Mouse (Mus musculus): ENCODE data around the gene Bcl9l. TPM values are rescaled to one million over a fixed set of nuclear protein-coding genes. Genes with fewer than 3 reads are reported as not detected.
"Not testable (repeated sequence)": the region's sequence is repeated elsewhere in the genome, so short reads cannot be mapped to it uniquely, and the experiment has no call there.

The Bcl9l gene
- polyA plus RNA-seq (2011; ENCODE audit: insufficient read length, low read depth, missing spikeins): 56.0 and 61.6 TPM in 2 replicates

GRCm38 (mm10) chr9:44482552-44482951, at the start of gene Bcl9l:
TSS of gene Bcl9l (plus strand) at chr9:44482825.
- peak within 1 kb of the TSS; percentile 84 for H3K4me3 ChIP-seq (ENCODE audit: insufficient read depth, low read length)
- TF ChIP-seq CTCF (IDR thresholded peaks at IDR 0.05; ENCODE audit: borderline replicate concordance, insufficient read depth, low read length) (no peak), POLR2A (IDR thresholded peaks at IDR 0.05; ENCODE audit: low read depth, low read length) (peak; percentile 93)
- H3K27ac ChIP-seq (ENCODE audit: insufficient read depth, low read length): peak within 1 kb of the TSS; percentile 75
- H3K4me1 ChIP-seq (ENCODE audit: control insufficient read depth, insufficient read depth, low read length): peaks cover 7% of the 10 kb centered on the region; the same call in 1 of the 2 replicates

DNA sequence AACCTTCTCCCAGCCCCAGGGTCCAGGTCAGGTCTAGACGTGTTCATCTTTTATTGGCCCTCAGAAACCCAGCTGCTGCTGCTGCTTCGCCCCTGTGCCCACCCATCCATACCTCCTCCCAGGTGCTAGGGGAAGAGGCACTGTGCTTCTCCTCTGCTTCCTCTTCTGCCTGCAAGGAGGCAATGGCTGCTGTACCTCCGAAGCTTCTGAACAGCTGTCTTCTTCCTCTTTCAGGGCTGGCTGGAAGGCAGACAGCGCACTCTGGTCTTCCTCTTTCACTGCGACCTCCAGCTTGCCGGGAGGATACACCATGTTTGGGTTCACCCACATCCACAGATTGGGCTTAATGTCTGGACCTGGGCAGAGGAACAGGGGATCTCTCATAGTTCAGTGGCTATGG, 46.9 kb upstream of the Bcl9l start:
- H3K4me1 ChIP-seq (ENCODE audit: control insufficient read depth, insufficient read depth, low read length): no peaks in the 10 kb centered on the region
- TF ChIP-seq POLR2A (IDR thresholded peaks at IDR 0.05; ENCODE audit: low read depth, low read length) (no peak), CTCF (IDR thresholded peaks at IDR 0.05; ENCODE audit: borderline replicate concordance, insufficient read depth, low read length) (no peak)
- no peak overlapping the region for H3K27ac ChIP-seq (ENCODE audit: insufficient read depth, low read length)
- no peak overlapping the region for H3K4me3 ChIP-seq (ENCODE audit: insufficient read depth, low read length)

DNA sequence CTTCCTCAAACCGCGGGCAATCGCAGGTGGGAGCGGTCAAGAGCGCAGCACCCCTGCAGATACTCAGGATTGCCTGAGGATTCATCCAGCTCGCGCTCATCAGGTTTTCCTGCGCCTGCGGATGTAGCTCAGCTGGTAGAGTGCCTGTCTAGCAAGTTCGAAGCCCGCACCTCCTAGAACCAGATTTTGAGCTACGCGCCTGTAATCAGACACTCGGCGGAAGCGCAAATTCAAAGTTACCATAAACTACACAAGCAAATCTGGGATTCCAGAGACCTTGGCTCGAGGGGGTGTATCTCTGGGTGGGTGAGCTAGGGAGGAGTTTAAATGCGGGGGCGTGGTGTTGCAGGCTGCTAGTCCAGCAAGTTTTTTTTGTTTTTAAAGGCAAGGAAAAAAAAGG, 41.7 kb upstream of the Bcl9l start, which contains the start of gene Foxr1:
Foxr1 (minus strand) TSS at position 176 of the 400 bp plus-strand sequence.
- Histone ChIP-seq H3K4me3 (ENCODE audit: insufficient read depth, low read length) (no peak within 1 kb of the TSS), H3K27ac (ENCODE audit: insufficient read depth, low read length) (no peak within 1 kb of the TSS), H3K4me1 (ENCODE audit: control insufficient read depth, insufficient read depth, low read length) (no peaks in the 10 kb centered on the region)
- no peak for TF ChIP-seq POLR2A (IDR thresholded peaks at IDR 0.05; ENCODE audit: low read depth, low read length)
- no peak for TF ChIP-seq CTCF (IDR thresholded peaks at IDR 0.05; ENCODE audit: borderline replicate concordance, insufficient read depth, low read length)

- not testable (repeated sequence) for H3K4me3 ChIP-seq (ENCODE audit: insufficient read depth, low read length); H3K27ac ChIP-seq (ENCODE audit: insufficient read depth, low read length); H3K4me1 ChIP-seq (ENCODE audit: control insufficient read depth, insufficient read depth, low read length)
Measured at GRCm38 (mm10) chr9:44444402-44445025, 38.1 kb upstream of the Bcl9l start.

GRCm38 (mm10) chr9:44450387-44450786, 32.2 kb upstream of the Bcl9l start:
- Histone ChIP-seq H3K27ac (ENCODE audit: insufficient read depth, low read length) (no peak overlapping the region), H3K4me3 (ENCODE audit: insufficient read depth, low read length) (no peak overlapping the region), H3K4me1 (ENCODE audit: control insufficient read depth, insufficient read depth, low read length) (no peaks in the 10 kb centered on the region)
- no peak for TF ChIP-seq CTCF (IDR thresholded peaks at IDR 0.05; ENCODE audit: borderline replicate concordance, insufficient read depth, low read length)
- TF ChIP-seq POLR2A (IDR thresholded peaks at IDR 0.05; ENCODE audit: low read depth, low read length): no peak

DNA sequence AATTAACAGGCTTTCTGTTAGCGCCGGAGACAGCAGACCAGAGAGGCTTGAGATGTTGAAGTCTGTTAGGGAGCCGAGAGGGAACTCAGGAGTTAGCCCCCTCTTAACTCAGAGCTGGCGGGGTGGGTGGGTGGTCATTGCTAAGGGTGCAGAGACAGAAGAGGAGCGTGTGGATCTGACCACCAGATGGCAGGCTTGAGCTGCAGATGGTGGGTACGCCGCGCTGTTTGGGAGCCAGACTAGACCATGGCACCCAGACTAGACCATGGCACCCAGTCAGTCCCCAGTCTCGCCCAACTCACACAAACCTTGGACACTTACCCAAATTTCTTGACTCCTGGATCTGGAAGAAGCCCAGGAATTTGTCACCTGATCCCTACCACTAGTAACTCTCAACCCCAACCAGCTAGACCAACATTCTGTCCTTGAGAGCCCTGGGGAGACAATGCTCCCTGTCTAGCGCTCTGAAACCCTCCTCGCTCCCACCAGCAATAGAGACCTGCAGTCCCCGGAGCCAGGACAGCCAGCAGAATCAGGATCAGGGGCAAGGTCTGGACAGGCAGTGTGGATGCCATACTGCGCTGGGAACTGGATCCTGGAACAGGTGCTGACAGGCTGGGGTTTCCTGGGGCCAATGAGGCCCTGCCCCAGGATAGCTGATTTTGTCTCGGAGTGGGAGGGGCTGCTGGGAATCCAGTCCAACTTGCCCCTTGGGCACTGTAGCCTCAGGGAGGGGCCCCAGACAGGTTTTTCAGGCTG, 28.3 kb upstream of the Bcl9l start:
- TF ChIP-seq CTCF (IDR thresholded peaks at IDR 0.05; ENCODE audit: borderline replicate concordance, insufficient read depth, low read length) (peak; percentile 99), POLR2A (IDR thresholded peaks at IDR 0.05; ENCODE audit: low read depth, low read length) (no peak)
- no peak overlapping the region for H3K27ac ChIP-seq (ENCODE audit: insufficient read depth, low read length)
- no peaks in the 10 kb centered on the region for H3K4me1 ChIP-seq (ENCODE audit: control insufficient read depth, insufficient read depth, low read length)
- H3K4me3 ChIP-seq (ENCODE audit: insufficient read depth, low read length): no peak overlapping the region

GRCm38 (mm10) chr9:44454891-44455220, 27.8 kb upstream of the Bcl9l start, which contains the start of gene Upk2:
TSS of gene Upk2 (minus strand) at chr9:44454976.
- Histone ChIP-seq H3K4me3 (ENCODE audit: insufficient read depth, low read length) (no peak within 1 kb of the TSS), H3K4me1 (ENCODE audit: control insufficient read depth, insufficient read depth, low read length) (no peaks in the 10 kb centered on the region), H3K27ac (ENCODE audit: insufficient read depth, low read length) (no peak within 1 kb of the TSS)
- TF ChIP-seq CTCF (IDR thresholded peaks at IDR 0.05; ENCODE audit: borderline replicate concordance, insufficient read depth, low read length) (0 out of 2 replicates have a peak, but pooled peaks have one; percentile 7), POLR2A (IDR thresholded peaks at IDR 0.05; ENCODE audit: low read depth, low read length) (no peak)

- TF ChIP-seq POLR2A (IDR thresholded peaks at IDR 0.05; ENCODE audit: low read depth, low read length) (no peak), CTCF (IDR thresholded peaks at IDR 0.05; ENCODE audit: borderline replicate concordance, insufficient read depth, low read length) (no peak)
- no peak overlapping the region for H3K27ac ChIP-seq (ENCODE audit: insufficient read depth, low read length)
- H3K4me3 ChIP-seq (ENCODE audit: insufficient read depth, low read length): no peak overlapping the region
- no peaks in the 10 kb centered on the region for H3K4me1 ChIP-seq (ENCODE audit: control insufficient read depth, insufficient read depth, low read length)
Measured at GRCm38 (mm10) chr9:44457035-44457742, 25.4 kb upstream of the Bcl9l start.

GRCm38 (mm10) chr9:44461950-44462349, 20.7 kb upstream of the Bcl9l start:
- H3K4me1 ChIP-seq (ENCODE audit: control insufficient read depth, insufficient read depth, low read length): no peaks in the 10 kb centered on the region
- no peak overlapping the region for H3K4me3 ChIP-seq (ENCODE audit: insufficient read depth, low read length)
- TF ChIP-seq CTCF (IDR thresholded peaks at IDR 0.05; ENCODE audit: borderline replicate concordance, insufficient read depth, low read length) (no peak), POLR2A (IDR thresholded peaks at IDR 0.05; ENCODE audit: low read depth, low read length) (no peak)
- H3K27ac ChIP-seq (ENCODE audit: insufficient read depth, low read length): no peak overlapping the region

- TF ChIP-seq CTCF (IDR thresholded peaks at IDR 0.05; ENCODE audit: borderline replicate concordance, insufficient read depth, low read length) (no peak), POLR2A (IDR thresholded peaks at IDR 0.05; ENCODE audit: low read depth, low read length) (no peak)
- Histone ChIP-seq H3K4me3 (ENCODE audit: insufficient read depth, low read length) (no peak overlapping the region), H3K4me1 (ENCODE audit: control insufficient read depth, insufficient read depth, low read length) (no peaks in the 10 kb centered on the region), H3K27ac (ENCODE audit: insufficient read depth, low read length) (no peak overlapping the region)
Measured at GRCm38 (mm10) chr9:44468224-44468623, 14.4 kb upstream of the Bcl9l start.
